Mouse (Mus musculus): ENCODE measurements around the gene Rbfox3. TPM values are rescaled to one million over a fixed set of nuclear protein-coding genes. Genes with fewer than 3 reads are reported as not detected.

Gene Rbfox3
- polyA plus RNA-seq, 1 experiment from 2014 or later = 69.4 TPM

- Histone ChIP-seq H3K9ac (ENCODE audit: low read depth, low read length) (no peak overlapping the region), H3K4me3 (ENCODE audit: low read length) (no peak overlapping the region), H3K4me2 (ENCODE audit: low read length) (no peak overlapping the region), H3K27ac (ENCODE audit: low read depth, low read length) (no peak overlapping the region), H3K4me1 (ENCODE audit: control insufficient read depth, insufficient read depth, low read depth, low read length) (peaks cover 18% of the 10 kb centered on the region), H3K36me3 (ENCODE audit: control insufficient read depth, insufficient read depth, low read length) (no peaks in the 10 kb centered on the region), H3K9me3 (ENCODE audit: control insufficient read depth, low read length) (no peaks in the 10 kb centered on the region), H3K27me3 (replicated peaks; ENCODE audit: control insufficient read depth, insufficient read depth, low read length) (no peaks in the 10 kb centered on the region)
- 77% methylated on average over 8 of the region's 8 CpGs for WGBS
- ATAC-seq = no peak
Measured at GRCm38 (mm10) chr11:118888426-118888825, 23.0 kb downstream of the Rbfox3 start.

GRCm38 (mm10) chr11:118887206-118887605 lies 24.2 kb downstream of the Rbfox3 start:
- ATAC-seq = no peak
- H3K9me3 ChIP-seq (ENCODE audit: control insufficient read depth, low read length) = no peaks in the 10 kb centered on the region
- peaks cover 17% of the 10 kb centered on the region for H3K4me1 ChIP-seq (ENCODE audit: control insufficient read depth, insufficient read depth, low read depth, low read length)
- no peak overlapping the region for H3K27ac ChIP-seq (ENCODE audit: low read depth, low read length)
- no peaks in the 10 kb centered on the region for H3K36me3 ChIP-seq (ENCODE audit: control insufficient read depth, insufficient read depth, low read length)
- no peak overlapping the region for H3K9ac ChIP-seq (ENCODE audit: low read depth, low read length)
- H3K4me2 ChIP-seq (ENCODE audit: low read length) = no peak overlapping the region
- H3K4me3 ChIP-seq (ENCODE audit: low read length) = no peak overlapping the region
- no peaks in the 10 kb centered on the region for H3K27me3 ChIP-seq (replicated peaks; ENCODE audit: control insufficient read depth, insufficient read depth, low read length)

DNA sequence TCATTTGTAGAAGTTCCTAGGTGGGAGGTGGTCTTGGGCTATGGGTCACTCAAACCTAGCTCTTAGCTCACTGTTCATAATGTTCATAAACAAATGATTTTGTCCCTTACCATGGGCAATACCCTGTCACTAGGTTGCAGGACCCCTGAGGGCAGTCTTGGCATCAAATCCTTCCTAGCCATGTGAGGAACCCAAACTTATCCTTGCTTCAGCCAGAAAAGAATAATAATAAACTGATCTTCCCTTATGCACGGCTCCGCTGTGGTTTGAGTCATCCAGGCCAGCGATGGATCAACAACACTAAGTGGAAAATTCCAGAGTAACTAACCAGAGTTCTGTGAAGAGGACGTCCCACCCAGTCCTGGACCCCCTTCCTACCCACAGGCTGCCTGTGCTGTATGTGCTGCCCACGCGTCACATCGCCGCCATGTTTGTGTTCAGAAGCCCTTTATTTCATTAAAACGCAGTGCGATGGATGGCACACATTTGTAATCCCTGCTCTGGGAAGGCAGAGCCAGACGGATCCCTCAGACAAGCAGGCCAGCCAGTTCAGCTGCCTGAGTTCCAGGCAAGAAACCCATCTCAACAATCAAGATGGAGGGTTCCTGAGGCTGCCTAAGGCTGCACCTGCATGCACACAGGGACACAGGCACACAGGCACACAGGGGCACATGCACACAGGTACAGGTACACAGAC lies 25.0 kb downstream of the Rbfox3 start:
- H3K36me3 ChIP-seq (ENCODE audit: control insufficient read depth, insufficient read depth, low read length) = no peaks in the 10 kb centered on the region
- 91% methylated on average over 11 of the region's 11 CpGs for WGBS
- no peak overlapping the region for H3K4me2 ChIP-seq (ENCODE audit: low read length)
- peaks cover 16% of the 10 kb centered on the region for H3K4me1 ChIP-seq (ENCODE audit: control insufficient read depth, insufficient read depth, low read depth, low read length)
- H3K27ac ChIP-seq (ENCODE audit: low read depth, low read length) = no peak overlapping the region; the same call in 1 of the 2 replicates
- no peaks in the 10 kb centered on the region for H3K9me3 ChIP-seq (ENCODE audit: control insufficient read depth, low read length)
- H3K27me3 ChIP-seq (replicated peaks; ENCODE audit: control insufficient read depth, insufficient read depth, low read length) = no peaks in the 10 kb centered on the region
- no peak overlapping the region for H3K4me3 ChIP-seq (ENCODE audit: low read length)
- H3K9ac ChIP-seq (ENCODE audit: low read depth, low read length) = no peak overlapping the region
- ATAC-seq = no peak

- no peak overlapping the region for H3K9ac ChIP-seq (ENCODE audit: low read depth, low read length)
- H3K4me2 ChIP-seq (ENCODE audit: low read length) = no peak overlapping the region
- no peak overlapping the region for H3K27ac ChIP-seq (ENCODE audit: low read depth, low read length)
- no peak overlapping the region for H3K4me3 ChIP-seq (ENCODE audit: low read length)
- no peaks in the 10 kb centered on the region for H3K36me3 ChIP-seq (ENCODE audit: control insufficient read depth, insufficient read depth, low read length)
- H3K27me3 ChIP-seq (replicated peaks; ENCODE audit: control insufficient read depth, insufficient read depth, low read length) = no peaks in the 10 kb centered on the region
- peaks cover 14% of the 10 kb centered on the region for H3K4me1 ChIP-seq (ENCODE audit: control insufficient read depth, insufficient read depth, low read depth, low read length)
- H3K9me3 ChIP-seq (ENCODE audit: control insufficient read depth, low read length) = no peaks in the 10 kb centered on the region
- WGBS = 74% methylated on average over 8 of the region's 8 CpGs
- ATAC-seq = no peak
Measured at GRCm38 (mm10) chr11:118885604-118886003, 25.8 kb downstream of the Rbfox3 start.

DNA sequence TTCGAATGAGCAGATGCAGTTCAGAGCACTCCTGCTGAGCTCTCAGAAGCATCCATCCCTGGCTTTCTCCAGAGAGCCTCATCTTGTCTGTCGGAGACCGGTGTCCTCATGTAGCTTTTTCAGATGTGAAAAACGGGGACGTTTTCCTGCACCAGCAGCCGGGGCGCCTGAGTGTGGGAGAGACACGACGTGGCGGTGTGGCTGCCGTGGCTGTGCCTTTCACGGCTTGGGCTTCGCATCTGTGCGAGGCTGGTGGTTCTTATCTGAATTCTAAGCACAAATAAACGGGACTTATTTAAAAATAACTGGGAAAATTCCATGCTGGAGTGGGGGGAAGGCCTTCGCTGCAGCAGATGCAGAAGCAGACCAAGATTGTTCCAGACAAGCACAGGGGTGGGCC lies 26.3 kb downstream of the Rbfox3 start:
- Histone ChIP-seq H3K27me3 (replicated peaks; ENCODE audit: control insufficient read depth, insufficient read depth, low read length) (no peaks in the 10 kb centered on the region), H3K27ac (ENCODE audit: low read depth, low read length) (no peak overlapping the region), H3K4me2 (ENCODE audit: low read length) (no peak overlapping the region), H3K4me3 (ENCODE audit: low read length) (no peak overlapping the region), H3K9me3 (ENCODE audit: control insufficient read depth, low read length) (no peaks in the 10 kb centered on the region), H3K9ac (ENCODE audit: low read depth, low read length) (no peak overlapping the region), H3K4me1 (ENCODE audit: control insufficient read depth, insufficient read depth, low read depth, low read length) (peaks cover 12% of the 10 kb centered on the region), H3K36me3 (ENCODE audit: control insufficient read depth, insufficient read depth, low read length) (no peaks in the 10 kb centered on the region)
- no peak for ATAC-seq
- 87% methylated on average over 16 of the region's 16 CpGs for WGBS

DNA sequence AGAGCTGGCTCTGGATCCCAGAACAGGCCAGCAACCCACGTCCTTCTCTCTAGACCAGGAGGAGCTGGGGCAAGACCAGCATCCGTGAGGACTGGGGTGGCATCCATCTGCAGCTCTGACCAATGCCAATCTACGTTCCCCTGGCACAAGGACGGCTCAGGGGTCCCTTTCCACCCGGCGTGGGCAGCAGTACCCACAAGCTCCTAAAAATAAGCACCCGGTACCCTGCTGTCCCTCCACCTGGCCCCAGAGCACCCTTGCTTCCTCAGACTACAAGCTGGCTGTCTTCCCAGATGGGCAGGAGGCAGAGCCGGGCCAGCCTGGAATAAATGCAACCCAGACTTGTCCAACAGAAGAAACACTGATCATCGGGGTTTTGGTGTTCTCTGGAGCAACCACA lies 28.3 kb downstream of the Rbfox3 start:
- Histone ChIP-seq H3K9ac (ENCODE audit: low read depth, low read length) (no peak overlapping the region), H3K36me3 (ENCODE audit: control insufficient read depth, insufficient read depth, low read length) (no peaks in the 10 kb centered on the region), H3K27me3 (replicated peaks; ENCODE audit: control insufficient read depth, insufficient read depth, low read length) (no peaks in the 10 kb centered on the region), H3K4me1 (ENCODE audit: control insufficient read depth, insufficient read depth, low read depth, low read length) (peaks cover 11% of the 10 kb centered on the region), H3K9me3 (ENCODE audit: control insufficient read depth, low read length) (no peaks in the 10 kb centered on the region; the same call in 1 of the 2 replicates), H3K4me2 (ENCODE audit: low read length) (no peak overlapping the region), H3K4me3 (ENCODE audit: low read length) (no peak overlapping the region), H3K27ac (ENCODE audit: low read depth, low read length) (no peak overlapping the region)
- 66% methylated on average over 9 of the region's 9 CpGs for WGBS
- no peak for ATAC-seq

GRCm38 (mm10) chr11:118881786-118882495 lies 29.5 kb downstream of the Rbfox3 start:
- H3K27ac ChIP-seq (ENCODE audit: low read depth, low read length) = no peak overlapping the region
- H3K4me3 ChIP-seq (ENCODE audit: low read length) = no peak overlapping the region
- no peak overlapping the region for H3K4me2 ChIP-seq (ENCODE audit: low read length)
- WGBS = 26% methylated on average over 11 of the region's 11 CpGs
- H3K4me1 ChIP-seq (ENCODE audit: control insufficient read depth, insufficient read depth, low read depth, low read length) = peaks cover 11% of the 10 kb centered on the region
- 0 out of 2 replicates have a peak, but pooled peaks have one; percentile 21 for ATAC-seq
- no peak overlapping the region for H3K9ac ChIP-seq (ENCODE audit: low read depth, low read length)
- H3K27me3 ChIP-seq (replicated peaks; ENCODE audit: control insufficient read depth, insufficient read depth, low read length) = no peaks in the 10 kb centered on the region
- H3K9me3 ChIP-seq (ENCODE audit: control insufficient read depth, low read length) = no peaks in the 10 kb centered on the region; the same call in 1 of the 2 replicates
- H3K36me3 ChIP-seq (ENCODE audit: control insufficient read depth, insufficient read depth, low read length) = no peaks in the 10 kb centered on the region

GRCm38 (mm10) chr11:118879466-118880150 lies 31.8 kb downstream of the Rbfox3 start:
- Histone ChIP-seq H3K4me2 (ENCODE audit: low read length) (no peak overlapping the region), H3K9me3 (ENCODE audit: control insufficient read depth, low read length) (no peaks in the 10 kb centered on the region; the same call in 1 of the 2 replicates), H3K36me3 (ENCODE audit: control insufficient read depth, insufficient read depth, low read length) (no peaks in the 10 kb centered on the region), H3K27me3 (replicated peaks; ENCODE audit: control insufficient read depth, insufficient read depth, low read length) (no peaks in the 10 kb centered on the region), H3K9ac (ENCODE audit: low read depth, low read length) (no peak overlapping the region), H3K27ac (ENCODE audit: low read depth, low read length) (no peak overlapping the region), H3K4me3 (ENCODE audit: low read length) (no peak overlapping the region), H3K4me1 (ENCODE audit: control insufficient read depth, insufficient read depth, low read depth, low read length) (peaks cover 28% of the 10 kb centered on the region)
- 92% methylated on average over 8 of the region's 8 CpGs for WGBS
- ATAC-seq = no peak

- no peak for ATAC-seq
- Histone ChIP-seq H3K36me3 (ENCODE audit: control insufficient read depth, insufficient read depth, low read length) (no peaks in the 10 kb centered on the region), H3K4me1 (ENCODE audit: control insufficient read depth, insufficient read depth, low read depth, low read length) (peaks cover 36% of the 10 kb centered on the region), H3K9me3 (ENCODE audit: control insufficient read depth, low read length) (no peaks in the 10 kb centered on the region; the same call in 1 of the 2 replicates), H3K4me2 (ENCODE audit: low read length) (no peak overlapping the region), H3K27me3 (replicated peaks; ENCODE audit: control insufficient read depth, insufficient read depth, low read length) (no peaks in the 10 kb centered on the region), H3K9ac (ENCODE audit: low read depth, low read length) (no peak overlapping the region), H3K27ac (ENCODE audit: low read depth, low read length) (no peak overlapping the region), H3K4me3 (ENCODE audit: low read length) (no peak overlapping the region)
- WGBS = 95% methylated on average over 13 of the region's 13 CpGs
Measured at GRCm38 (mm10) chr11:118878605-118879245, 32.7 kb downstream of the Rbfox3 start.

All from hindbrain, embryonic 16.5 days (tissue).